Mouse (Mus musculus) gastrocnemius, adult 2 months (tissue): ENCODE results near the gene Akt3. TPM values are rescaled to one million over a fixed set of nuclear protein-coding genes. Genes with fewer than 3 reads are reported as not detected.

Experiments used
- DNase-seq: peaks from one replicate; pipeline ENCODE4 v3.0.0; 2022
- H3K27ac ChIP-seq: fragments of 200-600 bp; 2 replicates; pipeline ENCODE4 v1.8.1; 2022; ENCODE audit warnings: mild to moderate bottlenecking
- H3K4me3 ChIP-seq: fragments of 200-600 bp; 2 replicates; pipeline ENCODE4 v1.8.1; 2022; ENCODE audit warnings: mild to moderate bottlenecking, moderate library complexity
- CTCF ChIP-seq: fragments of 200-600 bp; IDR thresholded peaks from 2 replicates; pipeline ENCODE4 v1.8.1; 2022; ENCODE audit warnings: antibody characterized with exemption, mild to moderate bottlenecking, moderate library complexity
- intact Hi-C: fragments of 180-260 bp; cut with DNase I; formaldehyde crosslinking; loops from one replicate; pipeline ENCODE4 v1.15.1; 2025
- long read RNA-seq, 2 experiments: library from polyadenylated mRNA; stranded (forward); transcript quantifications; one replicate each; pipeline ENCODE4 v2.0.0; 2021
- total RNA-seq, 2 experiments: library from RNA; stranded (reverse); gene quantifications; 2 replicates each; pipeline ENCODE4 v1.2.3; 2021

The Akt3 gene
- total RNA-seq: 10 to 100 TPM in 1 of 2 experiments, 1 to 10 TPM in 1; 9.1 to 11.0 TPM
- long read RNA-seq, experiment 1, partial matches to known transcripts: 0 of 2 reads
- long read RNA-seq, experiment 1, other reads (novel, unspliced or antisense): 2 of 2 reads
- long read RNA-seq, experiment 2, partial matches to known transcripts: 0 of 1 reads
- long read RNA-seq, experiment 2, other reads (novel, unspliced or antisense): 1 of 1 reads

DNA sequence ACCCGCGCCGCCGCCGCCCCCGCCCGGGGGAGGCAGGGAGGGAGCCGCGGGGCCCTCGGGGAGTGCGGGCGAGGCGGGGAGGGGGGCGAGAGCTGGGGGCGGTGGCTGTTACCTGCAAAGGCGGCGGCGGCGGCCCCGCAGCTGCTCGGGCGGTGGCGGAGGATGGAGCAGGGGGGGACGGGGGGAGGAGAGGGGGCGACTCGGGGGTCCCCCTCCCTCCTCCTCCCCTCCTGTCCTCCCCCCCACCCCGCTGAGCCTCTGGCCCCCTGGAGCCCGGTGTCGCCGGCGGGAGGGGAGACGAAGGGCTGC, at the start of gene Akt3:
Akt3 (minus strand) TSS at position 170 of the 309 bp plus-strand sequence.
- intact Hi-C loops: loop anchor here (5.0 kb wide), 1 partner anchor 184 kb away; the partner anchor contains the start of gene Zbtb18

DNA sequence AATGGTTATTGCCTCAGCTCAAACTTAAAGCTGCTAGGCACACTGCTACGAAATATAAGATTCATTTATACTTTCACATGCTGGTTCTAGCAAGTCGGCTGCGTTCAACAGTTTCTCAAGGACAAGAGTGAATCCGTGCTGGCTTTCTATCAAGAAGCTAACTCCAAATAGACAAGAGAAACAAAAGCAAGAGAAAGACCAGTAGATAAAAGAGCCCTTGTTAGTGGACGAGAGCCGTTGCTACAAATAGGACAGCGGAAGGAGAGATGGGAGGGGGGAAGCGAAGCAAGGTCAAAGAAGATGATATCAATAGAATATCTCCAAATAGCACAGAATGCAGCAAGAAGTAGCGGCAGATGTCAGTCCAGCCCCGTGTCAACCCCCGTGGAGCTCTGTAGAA, 49.5 kb upstream of the Akt3 start:
- DNase-seq: no peak
- no peak for TF ChIP-seq CTCF
- intact Hi-C loops: no loop called here
- Histone ChIP-seq H3K27ac (no peak overlapping the region), H3K4me3 (no peak overlapping the region)

More for the DNA sequence above, at the start of gene Akt3:
- peak within 1 kb of the TSS; percentile 87 for H3K4me3 ChIP-seq
- TF ChIP-seq CTCF: no peak
- no peak for DNase-seq
- peak within 1 kb of the TSS; percentile 92 for H3K27ac ChIP-seq

DNA sequence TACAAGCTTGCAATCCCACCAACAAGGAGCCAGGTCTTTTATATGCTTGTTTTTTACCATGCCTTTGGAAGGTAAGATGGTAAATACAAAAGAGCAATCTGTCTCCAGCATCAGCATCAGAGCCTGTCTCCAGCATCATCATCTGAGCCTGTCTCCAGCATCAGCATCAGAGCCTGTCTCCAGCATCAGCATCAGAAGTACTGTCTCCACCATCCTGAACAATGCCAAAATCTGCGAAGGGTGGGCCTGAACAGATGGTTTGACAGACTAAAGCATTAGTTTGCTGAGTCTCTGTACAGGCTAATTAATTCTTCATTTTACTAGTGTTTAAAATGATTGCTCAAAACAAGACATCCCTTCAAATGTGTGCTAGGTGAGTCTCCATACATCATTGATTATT, 40.2 kb upstream of the Akt3 start:
- no peak overlapping the region for H3K4me3 ChIP-seq
- no peak for TF ChIP-seq CTCF
- intact Hi-C loops: no loop called here
- DNase-seq: no peak
- no peak overlapping the region for H3K27ac ChIP-seq

DNA sequence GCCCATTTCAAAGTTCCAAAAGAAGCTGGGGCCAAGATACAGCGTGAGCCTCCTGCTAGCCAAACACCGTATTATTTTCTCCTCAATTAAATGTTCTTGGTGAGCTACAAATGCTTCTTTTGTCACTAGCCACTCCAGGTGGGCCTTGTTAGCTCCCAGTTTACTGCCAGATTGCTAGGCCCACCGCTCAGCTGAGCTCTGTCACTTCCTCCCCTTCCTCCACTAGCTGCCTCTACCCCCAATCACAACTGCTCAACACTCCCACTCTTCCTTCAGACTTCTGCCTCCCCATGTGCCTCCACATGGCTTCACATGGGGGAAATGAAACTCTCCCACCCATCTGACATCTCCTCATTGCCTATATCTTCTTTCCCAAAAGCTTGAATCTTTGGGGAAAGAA, 28.8 kb upstream of the Akt3 start:
- Histone ChIP-seq H3K27ac (no peak overlapping the region), H3K4me3 (no peak overlapping the region)
- DNase-seq: no peak
- intact Hi-C loops: no loop called here
- no peak for TF ChIP-seq CTCF

DNA sequence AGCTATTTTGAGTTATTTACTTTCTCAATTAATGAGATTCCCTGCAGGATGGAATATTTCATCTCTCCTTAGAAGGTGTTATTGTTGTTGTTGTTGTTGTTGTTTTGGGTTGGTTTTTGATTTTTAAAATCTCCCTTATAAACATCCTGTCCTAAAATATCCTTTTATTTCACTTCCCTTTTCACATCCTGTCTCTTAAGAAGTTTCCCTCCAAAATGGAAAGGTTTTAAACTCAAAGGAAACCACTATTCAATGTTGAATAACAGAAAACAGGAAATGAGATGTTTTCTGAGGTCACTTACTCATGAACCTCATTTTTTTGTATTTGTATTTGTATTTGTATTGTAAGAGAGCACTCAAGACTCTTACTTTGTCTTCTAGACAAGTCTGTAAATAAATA, 23.9 kb upstream of the Akt3 start:
- TF ChIP-seq CTCF: no peak
- H3K4me3 ChIP-seq: no peak overlapping the region
- DNase-seq: no peak
- no peak overlapping the region for H3K27ac ChIP-seq
- intact Hi-C loops: no loop called here

DNA sequence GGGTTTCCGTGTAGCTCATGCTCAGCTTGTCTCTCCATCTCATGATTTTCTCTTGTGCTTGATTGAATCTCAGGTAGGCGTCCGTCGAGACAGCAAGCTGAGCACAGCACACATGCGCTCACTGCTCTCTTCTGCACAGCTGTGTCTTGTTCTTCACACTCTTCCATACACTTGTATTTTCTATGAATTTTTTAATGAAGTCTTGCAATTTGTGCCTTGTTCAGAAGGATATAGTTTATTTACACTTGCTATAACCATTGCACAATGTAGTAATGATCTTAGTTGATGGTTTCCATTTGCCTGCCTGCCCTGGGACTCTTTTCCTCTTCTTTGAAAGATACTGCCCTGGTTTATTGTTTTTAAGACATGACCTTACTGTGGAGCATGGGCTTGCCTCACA, 19.4 kb upstream of the Akt3 start:
- Histone ChIP-seq H3K27ac (no peak overlapping the region), H3K4me3 (no peak overlapping the region)
- no peak for TF ChIP-seq CTCF
- no peak for DNase-seq
- intact Hi-C loops: no loop called here

DNA sequence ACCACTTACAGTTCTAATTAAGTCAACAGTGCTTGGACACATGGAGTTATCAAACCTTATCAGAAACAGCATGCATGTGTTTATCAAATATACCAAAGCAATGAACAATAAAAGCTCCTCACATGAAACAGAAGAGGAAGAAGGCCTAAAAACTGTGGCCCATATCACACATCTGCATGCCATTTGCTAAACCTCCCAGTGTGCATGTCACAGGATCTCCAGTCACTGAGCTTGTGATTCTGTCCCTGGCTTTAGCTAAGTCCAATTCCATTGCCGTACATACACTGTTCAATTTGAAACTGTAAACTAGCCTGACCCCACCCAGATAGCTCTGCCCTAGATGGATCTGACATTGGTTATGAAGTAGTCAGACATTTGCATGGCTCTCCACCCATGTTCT, 9.6 kb upstream of the Akt3 start:
- TF ChIP-seq CTCF: no peak
- intact Hi-C loops: no loop called here
- Histone ChIP-seq H3K27ac (no peak overlapping the region), H3K4me3 (no peak overlapping the region)
- no peak for DNase-seq

DNA sequence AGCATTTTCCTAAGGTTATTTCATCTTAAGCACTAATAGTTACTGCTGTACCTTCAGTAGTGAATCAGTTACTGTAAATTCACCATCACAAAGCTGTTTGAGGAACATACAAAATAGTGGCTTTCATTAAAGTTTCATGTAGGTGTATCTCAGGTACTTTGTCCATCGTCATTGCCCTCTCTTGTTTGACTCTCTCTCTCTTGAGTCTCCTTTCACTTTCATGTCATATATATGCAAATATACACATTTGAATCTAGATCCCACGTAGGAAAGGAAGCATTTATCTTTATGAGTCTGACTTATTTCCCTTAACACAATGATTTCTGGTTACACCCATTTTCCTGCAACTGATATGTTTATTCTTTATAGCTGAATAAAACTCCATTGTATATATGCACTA, 4.9 kb upstream of the Akt3 start:
- Histone ChIP-seq H3K4me3 (no peak overlapping the region), H3K27ac (no peak overlapping the region)
- no peak for DNase-seq
- no peak for TF ChIP-seq CTCF
- intact Hi-C loops: no loop called here

DNA sequence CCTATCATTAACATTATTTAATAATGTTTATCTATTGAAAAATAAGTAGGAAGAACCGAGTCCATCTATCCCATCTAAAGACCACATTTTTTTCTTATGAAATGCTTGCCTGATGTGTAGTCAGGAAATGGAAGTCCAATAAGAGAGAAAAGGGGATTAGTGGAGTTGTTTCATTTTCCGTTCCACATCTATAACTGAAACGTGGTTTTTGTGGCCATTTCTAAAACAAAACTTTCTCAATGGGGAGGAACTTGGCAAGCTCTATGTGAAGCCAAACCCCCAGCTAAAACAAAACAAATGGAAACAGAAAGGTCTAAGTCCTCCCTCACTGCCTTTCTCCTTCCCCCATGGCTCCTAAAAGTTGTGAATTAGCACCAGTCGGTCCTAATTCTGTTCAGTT, 2.8 kb upstream of the Akt3 start:
- no peak for DNase-seq
- intact Hi-C loops: no loop called here
- no peak overlapping the region for H3K4me3 ChIP-seq
- no peak for TF ChIP-seq CTCF
- no peak overlapping the region for H3K27ac ChIP-seq

DNA sequence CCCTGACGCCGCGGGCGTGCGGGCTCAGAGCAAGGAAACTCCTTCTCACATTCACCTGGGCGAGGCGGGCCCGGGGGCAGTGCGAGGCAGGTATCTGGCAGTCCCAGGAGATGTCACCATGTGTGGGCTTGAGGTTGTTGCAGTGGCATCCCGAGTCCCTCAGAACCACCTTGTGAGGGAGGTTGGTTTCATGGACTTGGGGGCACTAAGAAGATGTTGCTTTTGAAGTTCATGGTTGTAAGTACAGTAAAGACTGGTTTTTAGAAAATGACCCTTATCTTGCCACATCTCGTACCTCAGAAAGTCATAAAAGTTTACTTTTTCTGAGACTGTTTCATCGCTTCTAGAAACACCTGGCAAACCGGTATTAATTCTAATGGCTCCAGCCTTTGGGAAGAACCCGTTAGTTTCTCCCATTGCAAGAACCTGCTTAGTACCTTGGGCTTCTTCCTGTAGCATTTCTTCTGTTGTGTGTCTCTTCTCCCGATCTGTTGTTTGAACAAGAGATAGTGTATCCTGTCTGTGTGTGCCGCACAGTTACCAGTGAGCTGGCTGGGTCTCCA, 1.1 kb upstream of the Akt3 start:
- DNase-seq: no peak
- TF ChIP-seq CTCF: no peak
- Histone ChIP-seq H3K4me3 (peak overlapping the region; percentile 87), H3K27ac (peak overlapping the region; percentile 92)
- intact Hi-C loops: loop anchor here (5.0 kb wide), 1 partner anchor 183 kb away; the partner anchor contains the start of gene Zbtb18

DNA sequence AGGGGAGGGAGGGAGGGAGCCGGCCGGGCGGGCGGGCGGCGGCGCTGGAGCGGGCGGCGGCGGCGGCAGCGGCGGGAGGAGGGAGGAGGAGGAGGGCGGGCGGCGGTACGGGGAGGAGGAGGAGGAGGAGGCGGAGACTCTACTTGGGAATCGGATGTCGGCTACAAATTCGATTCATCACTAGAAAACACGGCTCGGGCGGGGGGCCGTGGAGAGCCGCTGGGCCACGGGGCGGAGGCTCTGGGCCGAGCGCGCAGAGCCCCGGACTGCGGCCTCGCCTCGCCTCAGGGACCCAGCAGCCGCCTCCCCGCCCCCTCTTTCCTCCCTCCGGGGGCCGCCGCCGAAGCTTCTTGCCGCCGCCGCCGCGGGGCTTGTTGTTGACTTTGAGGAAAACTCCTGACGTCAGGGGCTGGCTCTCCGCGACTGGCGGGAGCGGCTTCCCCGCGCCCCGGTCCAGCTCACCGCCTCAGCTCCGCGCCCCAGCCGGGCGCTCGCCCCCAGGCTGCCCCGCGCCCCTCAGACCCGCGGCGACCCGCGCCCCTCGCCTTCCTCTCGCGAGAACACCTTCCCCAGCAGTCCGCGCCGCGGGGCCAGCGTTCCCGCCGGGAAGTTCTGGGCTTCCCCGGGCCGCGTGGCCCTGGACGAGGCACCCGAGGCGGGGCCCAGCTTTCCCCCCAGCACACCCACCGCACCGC, 487 bp upstream of the Akt3 start:
- DNase-seq: peak; percentile 87
- intact Hi-C loops: loop anchor here (5.0 kb wide), 1 partner anchor 184 kb away; the partner anchor contains the start of gene Zbtb18
- TF ChIP-seq CTCF: no peak
- peak overlapping the region; percentile 92 for H3K27ac ChIP-seq
- H3K4me3 ChIP-seq: peak overlapping the region; percentile 87

DNA sequence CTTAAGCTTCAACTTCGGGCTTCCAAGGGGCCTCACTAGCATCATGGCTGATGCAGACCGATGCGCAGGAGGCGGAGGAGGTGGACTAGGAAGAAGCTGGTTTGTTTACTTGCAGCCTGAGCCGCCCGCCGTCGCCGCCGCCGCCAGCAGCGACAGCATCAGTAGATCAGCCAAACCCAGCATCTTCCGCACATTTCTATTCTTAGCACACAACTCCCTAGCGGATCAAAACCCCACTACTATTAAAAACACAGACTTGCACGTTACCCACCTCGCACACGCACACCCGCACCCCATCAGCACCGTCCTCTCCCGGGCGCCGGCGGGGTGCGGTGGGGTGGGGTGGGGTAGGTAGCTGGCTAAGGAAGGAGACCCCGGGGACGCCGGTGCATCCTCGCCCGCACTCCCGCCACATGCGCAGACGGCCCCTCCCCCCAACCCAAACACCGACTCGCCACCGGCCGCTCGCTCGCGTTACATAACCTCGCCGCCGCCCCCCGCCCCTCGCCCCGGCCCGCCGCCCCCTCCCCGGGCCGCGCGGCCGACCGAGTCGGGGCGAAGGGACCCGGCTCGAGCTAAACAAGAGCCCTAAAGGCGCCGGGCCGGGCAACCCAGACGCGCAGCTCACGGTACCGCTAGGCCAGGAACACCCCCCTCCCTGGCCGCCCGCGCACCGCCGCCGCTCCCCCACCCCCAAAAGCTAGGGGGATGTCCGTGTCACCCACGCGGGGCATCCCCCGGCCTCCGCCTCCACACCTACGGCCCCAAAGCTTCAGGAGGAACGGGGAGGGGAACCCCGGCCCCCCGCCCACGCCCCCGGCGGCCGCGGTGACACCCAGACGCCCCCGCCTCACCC, 597 bp downstream of the Akt3 start:
- Histone ChIP-seq H3K27ac (peak overlapping the region; percentile 92), H3K4me3 (peak overlapping the region; percentile 87)
- DNase-seq: peak; percentile 60
- intact Hi-C loops: loop anchor here (5.0 kb wide), 1 partner anchor 185 kb away; the partner anchor contains the start of gene Zbtb18
- TF ChIP-seq CTCF: no peak

DNA sequence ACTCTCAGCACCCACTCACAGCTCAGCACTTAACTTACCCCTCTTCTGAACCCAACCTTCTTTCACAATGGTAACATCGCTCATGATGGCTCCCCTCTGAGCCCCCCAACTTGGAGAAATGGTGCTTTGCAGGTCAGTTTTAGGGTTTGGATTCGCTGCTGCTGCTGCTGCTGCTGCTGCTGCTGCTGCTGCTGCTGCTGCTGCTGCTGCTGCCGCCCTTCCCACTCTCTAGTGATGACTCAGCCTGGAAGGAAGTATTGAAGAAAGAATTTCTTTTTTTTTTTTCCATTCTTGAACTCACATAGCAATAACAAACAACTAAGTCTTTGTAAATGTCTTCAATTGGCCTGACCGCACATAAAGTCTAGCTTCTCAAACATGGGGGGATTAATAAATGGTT, 9.4 kb downstream of the Akt3 start:
- intact Hi-C loops: no loop called here
- no peak for DNase-seq
- Histone ChIP-seq H3K4me3 (no peak overlapping the region), H3K27ac (no peak overlapping the region)
- no peak for TF ChIP-seq CTCF
